Mouse (Mus musculus) bone marrow macrophage, adult 2 months (primary cell): ENCODE measurements around the gene Hspb9. TPM values are rescaled to one million over a fixed set of nuclear protein-coding genes. Genes with fewer than 3 reads are reported as not detected.
A peak's percentile ranks its signal among the peaks of the same experiment; 100 is the strongest.

Experiments
- H3K27ac ChIP-seq: 2 replicates; pipeline ENCODE4 v1.5.1; 2012; ENCODE audit warnings: low read depth, low read length; ENCODE audit not compliant: insufficient read depth
- H3K4me1 ChIP-seq: 2 replicates; pipeline ENCODE4 v1.6.1; 2012; ENCODE audit warnings: low read length; ENCODE audit not compliant: control insufficient read depth, insufficient read depth
- H3K4me3 ChIP-seq: 2 replicates; pipeline ENCODE4 v1.5.1; 2012; ENCODE audit warnings: mild to moderate bottlenecking, low read length, moderate library complexity; ENCODE audit not compliant: insufficient read depth
- CTCF ChIP-seq: IDR thresholded peaks from 2 replicates; pipeline ENCODE4 v1.5.1; 2012; ENCODE audit warnings: low read depth, mild to moderate bottlenecking, low read length, moderate library complexity
- POLR2A ChIP-seq: IDR thresholded peaks from 2 replicates; pipeline ENCODE4 v1.6.1; 2012; ENCODE audit warnings: mild to moderate bottlenecking, low read depth, low read length, borderline replicate concordance
- polyA plus RNA-seq: library from polyadenylated mRNA; stranded (reverse); fragments of >200 nt; gene quantifications from 2 replicates; pipeline ENCODE4 v1.2.4, GENCODE M21; 2012; ENCODE audit not compliant: missing spikeins, insufficient read depth, insufficient read length

Gene Hspb9
- polyA plus RNA-seq, 1 experiment: not detected

DNA sequence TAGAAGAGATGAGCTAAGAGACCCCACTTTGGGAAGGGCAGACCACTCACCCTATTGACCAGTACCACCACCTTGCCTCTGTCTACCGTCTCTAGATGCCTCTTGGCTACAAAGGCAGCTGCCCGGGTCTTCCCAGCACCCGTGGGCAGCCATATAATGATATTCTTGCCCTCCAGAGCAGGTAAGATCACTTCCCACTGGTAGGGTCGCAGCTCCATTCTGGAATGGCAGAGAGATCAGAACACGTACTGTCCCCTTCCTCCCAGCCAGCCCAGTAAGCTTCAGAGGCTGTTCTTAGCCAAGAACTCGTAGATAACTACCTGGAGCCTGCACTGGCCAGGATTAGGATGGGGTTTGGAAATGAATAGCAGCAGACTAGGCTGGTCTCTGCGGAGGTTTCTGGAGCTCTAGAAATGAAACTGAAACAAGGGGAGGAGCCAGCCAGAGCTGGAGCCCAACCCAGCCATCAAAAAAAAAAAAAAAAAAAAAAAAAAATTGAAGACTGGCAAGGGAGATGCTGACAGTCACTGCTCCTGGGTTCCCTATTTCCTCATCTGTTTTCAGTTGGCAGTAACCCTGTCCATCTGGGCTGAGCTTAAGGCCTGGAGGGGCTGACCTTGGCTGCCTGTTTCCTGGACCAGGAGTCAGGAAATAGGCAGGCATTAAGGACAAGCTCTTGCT is 9.7 kb upstream of the Hspb9 start, which contains the start of gene Dhx58:
Gene Dhx58, minus strand, starts transcription at position 421 of the 681 bp plus-strand sequence.
- TF ChIP-seq CTCF (no peak), POLR2A (no peak)
- peak within 1 kb of the TSS; percentile 73 for H3K4me3 ChIP-seq
- H3K4me1 ChIP-seq: peaks cover 17% of the 10 kb centered on the region
- peak within 1 kb of the TSS; percentile 64 for H3K27ac ChIP-seq

GRCm38 (mm10) chr11:100705095-100705747 is 8.4 kb upstream of the Hspb9 start:
- TF ChIP-seq POLR2A (no peak), CTCF (no peak)
- Histone ChIP-seq H3K4me1 (peaks cover 17% of the 10 kb centered on the region), H3K4me3 (no peak overlapping the region), H3K27ac (no peak overlapping the region)

DNA sequence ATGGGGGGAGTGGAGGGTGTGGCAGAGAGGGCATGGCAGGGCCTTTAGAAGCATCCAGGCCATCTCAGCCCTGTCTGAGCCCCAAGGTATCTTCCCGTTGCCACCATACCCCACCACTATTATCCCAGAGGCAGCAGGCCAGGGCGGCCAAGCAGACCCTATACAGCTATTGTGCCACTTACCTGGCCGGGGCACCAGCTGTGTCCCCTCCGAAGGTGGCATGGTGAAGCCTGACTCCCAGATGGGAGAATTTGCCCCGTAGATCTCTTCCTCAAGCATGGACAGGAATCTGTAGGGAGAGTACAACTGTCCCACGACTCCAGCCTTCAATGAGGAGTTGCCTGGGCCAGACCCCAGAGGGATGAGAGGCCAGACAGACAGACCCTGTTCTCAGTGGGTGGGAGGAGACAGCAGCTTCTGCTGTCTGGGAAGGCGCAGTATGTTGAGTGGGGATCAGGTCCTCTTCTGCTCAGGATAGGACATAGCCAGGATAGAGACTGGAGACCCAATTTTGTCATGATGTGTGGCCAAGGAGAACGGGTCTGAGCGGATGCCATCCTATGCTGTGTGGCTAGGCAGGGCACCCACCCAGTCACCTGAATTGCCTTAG is 4.3 kb upstream of the Hspb9 start:
- TF ChIP-seq CTCF (no peak), POLR2A (no peak)
- Histone ChIP-seq H3K27ac (no peak overlapping the region), H3K4me1 (peaks cover 32% of the 10 kb centered on the region), H3K4me3 (no peak overlapping the region)

DNA sequence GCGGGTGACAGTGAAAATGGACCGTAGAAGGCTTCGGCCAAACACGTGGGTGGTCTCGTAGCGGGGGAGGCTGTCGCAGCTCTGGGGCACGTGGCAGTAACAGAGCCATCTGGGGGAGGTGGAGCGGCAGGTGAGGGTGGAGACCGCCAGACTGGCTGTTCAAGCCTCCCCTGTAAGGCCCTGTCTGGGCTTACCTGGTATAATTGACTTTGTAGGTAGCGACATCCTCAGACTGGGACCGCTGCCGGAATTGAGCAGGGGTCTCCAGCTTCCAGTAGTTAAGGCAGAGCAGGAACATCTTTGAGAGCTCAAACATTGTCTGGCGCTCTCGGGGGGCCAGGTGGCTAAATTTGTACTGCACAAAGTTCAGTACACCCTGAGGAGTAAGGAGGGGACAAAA is 3.1 kb upstream of the Hspb9 start:
- Histone ChIP-seq H3K27ac (no peak overlapping the region), H3K4me3 (no peak overlapping the region), H3K4me1 (peaks cover 28% of the 10 kb centered on the region)
- no peak for TF ChIP-seq POLR2A
- no peak for TF ChIP-seq CTCF

DNA sequence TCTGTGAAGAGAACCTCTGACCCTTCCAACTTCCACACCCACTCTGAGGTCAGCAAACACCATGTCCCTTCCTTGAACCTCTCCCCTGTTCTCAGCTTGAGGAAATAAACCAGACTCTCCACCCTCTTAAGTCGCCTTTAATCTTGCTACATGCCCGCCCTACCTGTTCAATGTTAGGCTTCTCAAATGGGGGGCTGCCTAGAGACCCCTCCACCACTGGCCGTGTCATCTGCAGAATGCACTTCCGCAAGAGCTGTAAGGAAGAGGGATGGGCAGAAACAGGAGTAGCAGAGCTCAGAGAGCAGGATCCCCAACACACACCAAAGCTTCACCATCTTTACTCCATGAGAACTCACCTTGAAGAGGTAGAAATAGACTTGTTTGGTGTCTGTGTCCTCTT is 2.7 kb upstream of the Hspb9 start:
- H3K4me3 ChIP-seq: peak overlapping the region; percentile 82; the same call in 1 of the 2 replicates
- H3K27ac ChIP-seq: no peak overlapping the region
- TF ChIP-seq POLR2A: no peak
- no peak for TF ChIP-seq CTCF
- H3K4me1 ChIP-seq: peaks cover 28% of the 10 kb centered on the region

DNA sequence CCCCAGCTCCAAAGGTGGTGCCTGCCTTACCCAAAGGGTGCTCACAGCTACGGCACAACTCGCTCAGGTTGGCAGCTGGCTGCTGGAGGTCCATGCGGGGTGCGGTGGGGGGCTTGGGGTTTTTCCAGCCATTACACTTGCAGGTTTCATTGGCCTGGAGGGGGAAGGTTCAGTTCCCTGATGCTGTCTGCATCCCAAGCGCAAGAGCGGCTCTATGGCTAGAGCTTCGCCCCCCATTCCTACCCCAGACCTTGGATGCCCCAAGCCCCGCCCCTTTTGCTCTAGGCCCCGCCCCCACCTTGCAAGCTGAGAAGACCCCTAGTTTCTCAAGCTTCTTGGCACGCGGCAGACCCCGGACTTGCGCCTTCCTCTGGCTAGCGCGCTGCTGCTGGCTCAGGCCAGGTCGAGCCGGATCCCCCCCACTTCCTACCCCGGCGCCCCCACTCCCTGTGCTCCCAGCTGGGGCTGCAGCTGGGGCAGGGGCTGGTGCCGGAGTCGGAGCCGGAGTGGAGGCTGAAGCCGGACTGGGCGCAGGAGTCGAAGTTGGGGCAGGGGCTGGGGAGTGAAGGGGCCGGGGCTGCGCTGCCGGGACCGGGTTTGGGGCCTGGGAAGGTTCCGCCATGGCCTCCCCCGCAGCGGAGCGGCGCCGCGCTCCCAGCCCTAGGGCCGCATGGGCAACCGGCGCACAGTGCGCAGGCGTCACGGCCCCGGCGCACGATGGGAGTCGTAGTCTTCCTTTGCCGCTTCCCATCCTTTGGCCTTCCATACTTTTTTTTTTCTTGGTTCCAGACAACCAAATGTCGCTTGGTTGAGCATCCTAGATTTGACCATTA is 1.7 kb upstream of the Hspb9 start, which contains the start of gene Kat2a:
Gene Kat2a, minus strand, starts transcription at position 683 of the 833 bp plus-strand sequence.
- peak within 1 kb of the TSS; percentile 63 for H3K27ac ChIP-seq

DNA sequence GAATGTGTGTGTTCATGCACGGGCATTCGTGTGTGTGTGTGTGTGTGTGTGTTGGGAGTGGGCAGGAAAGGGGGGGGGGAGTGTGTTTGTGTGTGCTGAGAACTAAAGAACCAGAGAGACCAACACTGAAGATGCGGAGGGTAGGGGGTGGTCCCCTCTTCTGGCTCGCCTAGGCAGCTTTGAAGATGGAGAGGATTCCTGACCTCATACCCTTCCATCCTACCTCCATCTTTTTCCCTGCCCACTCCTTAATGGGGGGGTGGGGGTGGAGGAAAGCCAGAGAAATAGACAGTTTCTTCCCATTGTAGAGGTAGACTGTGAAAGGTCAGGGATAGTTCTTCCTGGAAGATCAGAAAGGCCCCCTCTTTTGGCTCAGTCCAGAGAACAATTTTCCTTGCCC is 476 bp upstream of the Hspb9 start:
- TF ChIP-seq POLR2A (no peak), CTCF (no peak)
- peak overlapping the region; percentile 63 for H3K27ac ChIP-seq
- H3K4me1 ChIP-seq: peaks cover 28% of the 10 kb centered on the region

More for the DNA sequence above, 1.7 kb upstream of the Hspb9 start, which contains the start of gene Kat2a:
- peak; percentile 81; the same call in 1 of the 2 replicates for TF ChIP-seq POLR2A
- TF ChIP-seq CTCF: no peak
- H3K4me3 ChIP-seq: peak within 1 kb of the TSS; percentile 82
- peaks cover 28% of the 10 kb centered on the region for H3K4me1 ChIP-seq

DNA sequence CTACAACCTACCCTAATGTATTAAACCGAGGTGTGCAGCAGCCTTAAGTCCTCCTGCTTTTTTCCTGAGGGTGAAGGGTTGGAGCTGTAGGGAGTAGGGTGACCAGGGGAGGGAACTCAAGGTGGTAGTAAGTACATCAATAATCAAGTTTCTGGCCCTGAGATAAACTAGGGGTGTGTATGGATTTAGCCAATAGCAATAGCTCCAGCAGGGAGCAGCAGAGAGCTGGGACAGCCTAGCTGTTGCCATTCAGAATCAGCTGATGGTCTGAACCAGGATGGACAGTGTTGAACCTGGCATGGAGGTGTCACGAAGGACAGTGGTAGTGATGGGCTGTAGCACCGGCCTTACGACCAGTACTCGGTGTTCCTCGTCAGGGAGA is 875 bp downstream of the Hspb9 start:
- H3K4me3 ChIP-seq: peak overlapping the region; percentile 51
- peak; percentile 76 for TF ChIP-seq CTCF
- TF ChIP-seq POLR2A: no peak
- peaks cover 37% of the 10 kb centered on the region for H3K4me1 ChIP-seq
- H3K27ac ChIP-seq: peak overlapping the region; percentile 55

More for the DNA sequence above, 476 bp upstream of the Hspb9 start:
- H3K4me3 ChIP-seq: peak overlapping the region; percentile 51; the same call in 1 of the 2 replicates

DNA sequence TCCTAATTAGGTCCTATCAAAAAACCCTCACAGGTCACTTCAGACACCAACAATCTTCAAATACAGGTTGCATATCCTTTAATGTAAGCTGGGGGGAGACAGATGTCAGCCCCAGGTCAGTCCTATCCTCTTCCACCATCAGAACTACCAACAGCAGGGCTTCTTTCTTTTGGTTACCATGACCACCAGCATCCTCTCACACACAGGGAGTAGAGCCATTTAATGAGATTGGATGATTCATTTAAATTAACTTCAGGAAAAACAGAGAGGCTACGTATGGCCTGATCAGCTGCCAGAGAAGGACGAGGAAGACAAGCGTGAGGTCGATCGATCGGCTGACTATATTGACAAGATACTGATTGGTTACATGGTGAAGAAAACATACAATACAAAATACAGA is 1.3 kb downstream of the Hspb9 start:
- no peak overlapping the region for H3K27ac ChIP-seq
- H3K4me3 ChIP-seq: no peak overlapping the region
- peaks cover 41% of the 10 kb centered on the region for H3K4me1 ChIP-seq
- no peak for TF ChIP-seq CTCF
- no peak for TF ChIP-seq POLR2A
